Mouse (Mus musculus) bone marrow, adult 2 months (tissue): ENCODE measurements around the gene Bex1.

Experiments
- CTCF ChIP-seq: fragments of 200-500 bp; IDR thresholded peaks from 2 replicates; pipeline ENCODE4 v1.5.1; 2011; ENCODE audit warnings: low read length, control low read depth; ENCODE audit not compliant: control insufficient read depth, insufficient read depth
- POLR2A ChIP-seq: fragments of 200-500 bp; IDR thresholded peaks from 2 replicates; pipeline ENCODE4 v1.6.1; 2011; ENCODE audit warnings: low read depth, mild to moderate bottlenecking, control low read depth, low read length, borderline replicate concordance; ENCODE audit not compliant: control insufficient read depth

DNA sequence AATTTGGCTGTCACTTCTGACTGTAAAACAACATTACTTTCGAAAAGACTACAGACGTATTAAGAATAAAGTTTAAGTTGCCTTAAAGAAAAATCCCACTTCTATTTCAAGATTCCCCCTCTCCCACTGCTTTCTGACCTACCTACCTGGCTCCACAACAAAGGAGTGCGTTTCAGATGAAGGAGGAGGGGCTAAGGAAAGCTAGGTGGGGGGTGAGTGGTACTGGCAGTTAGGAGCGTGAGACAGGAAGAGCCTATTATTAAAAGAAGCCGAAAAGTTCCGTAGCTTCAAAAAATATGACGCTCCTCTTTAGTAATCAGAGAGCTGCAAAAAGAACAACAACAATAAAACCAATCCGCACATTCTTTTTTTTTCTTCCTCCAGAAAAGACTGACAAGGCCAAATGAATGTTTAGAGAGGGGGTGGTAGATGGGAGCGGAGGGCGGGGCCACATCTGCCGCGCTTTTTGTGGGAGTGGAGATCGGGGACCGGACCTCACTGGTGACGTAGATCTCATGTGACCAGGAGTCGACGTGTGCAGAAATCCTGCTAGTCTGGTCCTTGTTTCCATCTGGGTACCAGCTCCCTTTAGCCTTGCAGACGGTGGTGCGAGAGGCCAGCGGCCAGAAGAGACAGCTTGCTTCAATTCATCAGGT, 29.4 kb upstream of the Bex1 start, which contains the start of gene Tceal9:
- no peak for TF ChIP-seq CTCF
- TF ChIP-seq POLR2A: no peak
